Mouse (Mus musculus): ENCODE results near the gene Col24a1. TPM values are rescaled to one million over a fixed set of nuclear protein-coding genes. Genes with fewer than 3 reads are reported as not detected.

Col24a1 gene
- polyA plus RNA-seq, 1 experiment from 2014 or later = 11.0 TPM

GRCm38 (mm10) chr3:145576876-145577275 lies 284.6 kb downstream of the Col24a1 start:
- Histone ChIP-seq H3K4me2 (peak overlapping the region; percentile 73), H3K9ac (peak overlapping the region; percentile 58), H3K4me3 (peak overlapping the region; percentile 76), H3K27ac (no peak overlapping the region), H3K36me3 (peaks cover 22% of the 10 kb centered on the region), H3K9me3 (no peaks in the 10 kb centered on the region), H3K4me1 (peaks cover 10% of the 10 kb centered on the region), H3K27me3 (no peaks in the 10 kb centered on the region)
- WGBS = 27% methylated on average over 15 of the region's 15 CpGs
- no peak for ATAC-seq (ENCODE audit: insufficient number of reproducible peaks, low FRiP score, low TSS enrichment, low read depth)

- WGBS = 93% methylated on average over 4 of the region's 4 CpGs
Observed at GRCm38 (mm10) chr3:145583043-145583442, 290.8 kb downstream of the Col24a1 start.

GRCm38 (mm10) chr3:145583522-145584200 lies 291.4 kb downstream of the Col24a1 start:
- H3K36me3 ChIP-seq = peaks cover 56% of the 10 kb centered on the region
- no peaks in the 10 kb centered on the region for H3K9me3 ChIP-seq
- H3K4me1 ChIP-seq = no peaks in the 10 kb centered on the region
- WGBS = 44% methylated on average over 3 of the region's 3 CpGs
- no peak overlapping the region for H3K4me2 ChIP-seq
- no peak overlapping the region for H3K27ac ChIP-seq
- H3K9ac ChIP-seq = no peak overlapping the region
- no peak overlapping the region for H3K4me3 ChIP-seq
- no peaks in the 10 kb centered on the region for H3K27me3 ChIP-seq
- ATAC-seq (ENCODE audit: insufficient number of reproducible peaks, low FRiP score, low TSS enrichment, low read depth) = no peak

More at GRCm38 (mm10) chr3:145583043-145583442, 290.8 kb downstream of the Col24a1 start:
- Histone ChIP-seq H3K27me3 (no peaks in the 10 kb centered on the region), H3K4me3 (no peak overlapping the region), H3K36me3 (peaks cover 62% of the 10 kb centered on the region), H3K9ac (no peak overlapping the region), H3K4me1 (no peaks in the 10 kb centered on the region), H3K9me3 (no peaks in the 10 kb centered on the region), H3K4me2 (no peak overlapping the region), H3K27ac (no peak overlapping the region)
- ATAC-seq (ENCODE audit: insufficient number of reproducible peaks, low FRiP score, low TSS enrichment, low read depth) = no peak

- no peaks in the 10 kb centered on the region for H3K4me1 ChIP-seq
- no peak overlapping the region for H3K9ac ChIP-seq
- H3K27me3 ChIP-seq = no peaks in the 10 kb centered on the region
- 91% methylated on average over 4 of the region's 4 CpGs for whole genome bisulfite sequencing
- no peak overlapping the region for H3K4me3 ChIP-seq
- H3K27ac ChIP-seq = no peak overlapping the region
- H3K4me2 ChIP-seq = no peak overlapping the region
- ATAC-seq (ENCODE audit: insufficient number of reproducible peaks, low FRiP score, low TSS enrichment, low read depth) = no peak
- H3K9me3 ChIP-seq = no peaks in the 10 kb centered on the region
- H3K36me3 ChIP-seq = peaks cover 41% of the 10 kb centered on the region
Observed at GRCm38 (mm10) chr3:145590562-145590961, 298.3 kb downstream of the Col24a1 start.

- Histone ChIP-seq H3K4me3 (no peak overlapping the region), H3K36me3 (peaks cover 32% of the 10 kb centered on the region), H3K4me1 (no peaks in the 10 kb centered on the region), H3K27me3 (no peaks in the 10 kb centered on the region), H3K9me3 (no peaks in the 10 kb centered on the region), H3K27ac (no peak overlapping the region), H3K9ac (no peak overlapping the region), H3K4me2 (no peak overlapping the region)
- no peak for ATAC-seq (ENCODE audit: insufficient number of reproducible peaks, low FRiP score, low TSS enrichment, low read depth)
- WGBS = 90% methylated on average over 6 of the region's 6 CpGs
Observed at GRCm38 (mm10) chr3:145591841-145592542, 299.7 kb downstream of the Col24a1 start.

- H3K36me3 ChIP-seq = peaks cover 51% of the 10 kb centered on the region
- no peaks in the 10 kb centered on the region for H3K4me1 ChIP-seq
- ATAC-seq (ENCODE audit: insufficient number of reproducible peaks, low FRiP score, low TSS enrichment, low read depth) = no peak
- no peak overlapping the region for H3K4me3 ChIP-seq
- H3K9ac ChIP-seq = no peak overlapping the region
- H3K4me2 ChIP-seq = no peak overlapping the region
- H3K27ac ChIP-seq = no peak overlapping the region
- no peaks in the 10 kb centered on the region for H3K27me3 ChIP-seq
- no peaks in the 10 kb centered on the region for H3K9me3 ChIP-seq
- WGBS = 85% methylated on average over 6 of the region's 6 CpGs
Observed at GRCm38 (mm10) chr3:145595354-145595753, 303.1 kb downstream of the Col24a1 start.

GRCm38 (mm10) chr3:145599059-145599458 lies 306.8 kb downstream of the Col24a1 start:
- no peak overlapping the region for H3K4me2 ChIP-seq
- H3K4me3 ChIP-seq = no peak overlapping the region
- peaks cover 12% of the 10 kb centered on the region for H3K4me1 ChIP-seq
- H3K27me3 ChIP-seq = no peaks in the 10 kb centered on the region
- no peak overlapping the region for H3K9ac ChIP-seq
- no peak for ATAC-seq (ENCODE audit: insufficient number of reproducible peaks, low FRiP score, low TSS enrichment, low read depth)
- WGBS = 94% methylated on average over 7 of the region's 7 CpGs
- peaks cover 71% of the 10 kb centered on the region for H3K36me3 ChIP-seq
- no peak overlapping the region for H3K27ac ChIP-seq
- no peaks in the 10 kb centered on the region for H3K9me3 ChIP-seq

- no peaks in the 10 kb centered on the region for H3K27me3 ChIP-seq
- ATAC-seq (ENCODE audit: insufficient number of reproducible peaks, low FRiP score, low TSS enrichment, low read depth) = no peak
- 89% methylated on average over 6 of the region's 6 CpGs for WGBS
- no peak overlapping the region for H3K9ac ChIP-seq
- peaks cover 12% of the 10 kb centered on the region for H3K4me1 ChIP-seq
- H3K9me3 ChIP-seq = no peaks in the 10 kb centered on the region
- no peak overlapping the region for H3K4me3 ChIP-seq
- no peak overlapping the region for H3K4me2 ChIP-seq
- peaks cover 73% of the 10 kb centered on the region for H3K36me3 ChIP-seq
- no peak overlapping the region for H3K27ac ChIP-seq
Observed at GRCm38 (mm10) chr3:145600801-145601200, 308.5 kb downstream of the Col24a1 start.

GRCm38 (mm10) chr3:145601345-145601744 lies 309.1 kb downstream of the Col24a1 start:
- Histone ChIP-seq H3K27ac (no peak overlapping the region), H3K4me3 (no peak overlapping the region), H3K4me2 (no peak overlapping the region), H3K36me3 (peaks cover 72% of the 10 kb centered on the region), H3K27me3 (no peaks in the 10 kb centered on the region), H3K9ac (no peak overlapping the region), H3K4me1 (peaks cover 12% of the 10 kb centered on the region), H3K9me3 (no peaks in the 10 kb centered on the region)
- WGBS = 75% methylated on average over 6 of the region's 6 CpGs
- no peak for ATAC-seq (ENCODE audit: insufficient number of reproducible peaks, low FRiP score, low TSS enrichment, low read depth)

Other genes starting within 250 kb of the Col24a1 start
- 1.7 and 2.1 TPM in 2 replicates for gene Clca2, start 193.0 kb upstream of the Col24a1 start, polyA plus RNA-seq (2015; fragmentation: Nextera tagmentation; extraction: Ambion mirVana)
- gene Odf2l, start 173.9 kb upstream of the Col24a1 start, polyA plus RNA-seq (2015; fragmentation: Nextera tagmentation; extraction: Ambion mirVana) = 12.1 and 13.1 TPM in 2 replicates

Measured in limb, embryonic 15.5 days (tissue).